22 mouse cellular contexts compared by ENCODE assay signal in genomic region chr15:25949696-25950095, GRCm38 (mm10).
"Had no signal": no experiment of that assay in that cellular context is flagged by ENCODE, and none has a peak within 500 bp of the region (broad histone marks: within the 10 kb centered on the region; RNA-seq: fewer than 3 reads in every experiment).

No protein-coding gene starts in this region.

- DNase-seq: gastrocnemius, postnatal 14 days; heart, adult 18-20 months; heart, postnatal 10 days; heart, postnatal 36 days; kidney, adult 11 months; kidney, adult 9 months; kidney, postnatal 14 days; layer of hippocampus, adult 9-11 months; liver; liver, embryonic 13.5 days; liver, postnatal 0 days had no signal

- H3K4me2 ChIP-seq: heart, embryonic 11.5 days; hindbrain, embryonic 13.5 days; hindbrain, embryonic 15.5 days; limb, embryonic 12.5 days; liver, embryonic 11.5 days; liver, embryonic 13.5 days; liver, embryonic 15.5 days had no signal

- H3K4me3 ChIP-seq: hindbrain, embryonic 13.5 days; hindbrain, embryonic 15.5 days; left cerebral cortex, adult 2 months; limb, embryonic 10.5 days; limb, embryonic 12.5 days; liver, embryonic 13.5 days; liver, embryonic 15.5 days had no signal

- H3K9me3 ChIP-seq: hindbrain, embryonic 13.5 days; hindbrain, embryonic 15.5 days; limb, embryonic 10.5 days; limb, embryonic 12.5 days; liver, embryonic 13.5 days; liver, embryonic 15.5 days had no signal

- H3K36me3 ChIP-seq: hindbrain, embryonic 13.5 days; hindbrain, embryonic 15.5 days; limb, embryonic 10.5 days; limb, embryonic 12.5 days; liver, embryonic 13.5 days; liver, embryonic 15.5 days had no signal

- H3K4me1 ChIP-seq: hindbrain, embryonic 15.5 days; liver, embryonic 15.5 days had no signal

- H3K9ac ChIP-seq: hindbrain, embryonic 13.5 days; hindbrain, embryonic 15.5 days; limb, embryonic 12.5 days; liver, embryonic 13.5 days; liver, embryonic 15.5 days; liver, postnatal 0 days had no signal

- H3K27me3 ChIP-seq: hindbrain, embryonic 13.5 days; hindbrain, embryonic 15.5 days; limb, embryonic 12.5 days; liver, embryonic 13.5 days; liver, embryonic 15.5 days had no signal

- H3K27ac ChIP-seq: hindbrain, embryonic 13.5 days; hindbrain, embryonic 15.5 days; hindbrain, postnatal 0 days; left cerebral cortex, adult 2 months; limb, embryonic 10.5 days; limb, embryonic 12.5 days; liver, embryonic 13.5 days; liver, embryonic 15.5 days had no signal

- ATAC-seq: forebrain, embryonic 16.5 days; hindbrain, postnatal 0 days; intestine, embryonic 16.5 days; liver, postnatal 0 days had no signal
